20 mouse cellular contexts compared by ENCODE assay signal in the genomic region with DNA sequence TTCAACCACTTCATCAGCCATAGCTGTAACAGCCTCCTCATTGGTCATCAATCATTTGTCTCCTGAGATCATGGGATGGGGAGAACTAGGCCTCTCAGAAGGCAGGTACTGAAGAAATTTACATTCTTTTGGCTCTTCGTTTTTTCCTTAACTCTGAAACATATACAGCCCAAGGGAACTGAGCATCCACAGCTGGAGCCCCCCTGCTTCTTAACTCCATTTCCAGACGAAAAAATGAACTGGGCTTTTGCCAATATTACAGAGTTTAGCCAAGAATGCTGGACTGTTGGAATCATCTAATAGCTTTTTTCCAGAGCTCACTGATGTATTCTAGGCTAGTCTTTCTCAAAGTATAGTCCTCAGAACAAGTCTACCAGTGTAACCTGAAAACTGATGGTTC. TPM values are rescaled to one million over a fixed set of nuclear protein-coding genes. Genes with fewer than 3 reads are reported as not detected.
DNase-seq lines count a peak whose midpoint lies in the region; ATAC-seq and TF ChIP-seq lines count a peak whose summit lies in the region.
"Had no signal": no experiment of that assay in that cellular context is flagged by ENCODE, and none has a peak within 500 bp of the region (broad histone marks: within the 10 kb centered on the region; RNA-seq: fewer than 3 reads in every experiment).

No protein-coding gene starts in this region.

- peak; percentile 46; the same call in 1 of the 2 replicates for ATAC-seq in lung, embryonic 15.5 days (ENCODE audit: borderline replicate concordance, extremely low read depth, low FRiP score, low TSS enrichment)
- ATAC-seq in stomach, embryonic 16.5 days (ENCODE audit: insufficient read depth, low FRiP score) = peak; percentile 60; the same call in 1 of the 2 replicates
- ATAC-seq: forebrain, embryonic 14.5 days had no signal

- no peak overlapping the region for H3K27ac ChIP-seq in lung, embryonic 15.5 days
- peak overlapping the region; percentile 86 for H3K27ac ChIP-seq in embryonic fibroblast, embryonic 13.5 days (ENCODE audit: insufficient read depth, low read length)
- peak overlapping the region; percentile 77 for H3K27ac ChIP-seq in stomach, embryonic 16.5 days (ENCODE audit: low read length)
- H3K27ac ChIP-seq: hindbrain, embryonic 14.5 days; liver, embryonic 13.5 days; macrophage; midbrain, embryonic 12.5 days; neural tube, embryonic 13.5 days had no signal

- H3K36me3 ChIP-seq in lung, embryonic 15.5 days = no peaks in the 10 kb centered on the region
- no peaks in the 10 kb centered on the region for H3K36me3 ChIP-seq in stomach, embryonic 16.5 days (ENCODE audit: control insufficient read depth, insufficient read depth, low read length)
- H3K36me3 ChIP-seq: liver, embryonic 13.5 days; midbrain, embryonic 12.5 days; neural tube, embryonic 13.5 days had no signal

- H3K9ac ChIP-seq in lung, embryonic 15.5 days = no peak overlapping the region
- no peak overlapping the region for H3K9ac ChIP-seq in stomach, embryonic 16.5 days (ENCODE audit: low read length)
- H3K9ac ChIP-seq: hindbrain, embryonic 14.5 days; liver, embryonic 13.5 days; midbrain, embryonic 12.5 days; neural tube, embryonic 13.5 days had no signal

- H3K9me3 ChIP-seq in lung, embryonic 15.5 days = no peaks in the 10 kb centered on the region
- no peaks in the 10 kb centered on the region for H3K9me3 ChIP-seq in stomach, embryonic 16.5 days (replicated peaks; ENCODE audit: control insufficient read depth, low read length)
- H3K9me3 ChIP-seq: liver, embryonic 13.5 days; midbrain, embryonic 12.5 days; neural tube, embryonic 13.5 days had no signal

- no peaks in the 10 kb centered on the region for H3K27me3 ChIP-seq in lung, embryonic 15.5 days
- no peaks in the 10 kb centered on the region; the same call in 1 of the 2 replicates for H3K27me3 ChIP-seq in stomach, embryonic 16.5 days (ENCODE audit: control insufficient read depth, insufficient read depth, low read length)
- H3K27me3 ChIP-seq: liver, embryonic 13.5 days had no signal

- H3K4me2 ChIP-seq in lung, embryonic 15.5 days = no peak overlapping the region
- H3K4me2 ChIP-seq in stomach, embryonic 16.5 days (ENCODE audit: low read depth, low read length) = no peak overlapping the region
- H3K4me2 ChIP-seq: heart, embryonic 11.5 days; hindbrain, embryonic 14.5 days; liver, embryonic 13.5 days; midbrain, embryonic 12.5 days; neural tube, embryonic 13.5 days had no signal

- H3K4me1 ChIP-seq in lung, embryonic 15.5 days = no peaks in the 10 kb centered on the region
- peaks cover 6% of the 10 kb centered on the region; the same call in 1 of the 2 replicates for H3K4me1 ChIP-seq in embryonic fibroblast, embryonic 13.5 days (ENCODE audit: control insufficient read depth, insufficient read depth, low read length)
- no peaks in the 10 kb centered on the region for H3K4me1 ChIP-seq in stomach, embryonic 16.5 days (ENCODE audit: control insufficient read depth, insufficient read depth, low read length)
- H3K4me1 ChIP-seq: liver, embryonic 13.5 days; midbrain, embryonic 12.5 days; neural tube, embryonic 13.5 days had no signal

- TF ChIP-seq CTCF in embryonic fibroblast, embryonic 13.5 days (IDR thresholded peaks at IDR 0.05; ENCODE audit: borderline replicate concordance, insufficient read depth, low read length) = no peak

- no peak overlapping the region for H3K4me3 ChIP-seq in lung, embryonic 15.5 days
- H3K4me3 ChIP-seq in embryonic fibroblast, embryonic 13.5 days (ENCODE audit: insufficient read depth, low read length) = no peak overlapping the region
- H3K4me3 ChIP-seq in stomach, embryonic 16.5 days (replicated peaks; ENCODE audit: low read length) = no peak overlapping the region
- H3K4me3 ChIP-seq: erythroblast, embryonic 14.5 days; liver, embryonic 13.5 days; midbrain, embryonic 12.5 days; neural tube, embryonic 13.5 days had no signal

- peak; percentile 4 for DNase-seq in kidney, adult 9 months
- no peak for DNase-seq in kidney, postnatal 25 days
- no peak for DNase-seq in lung, adult 18-20 months
- DNase-seq in left cerebral cortex, adult 8-10 months (ENCODE audit: low spot score in 2 of 2) = no peak
- DNase-seq: B cell, adult 2 months; cerebellum, adult 11-12 months; gastrocnemius, postnatal 36 days; liver, embryonic 13.5 days; right cerebral cortex, postnatal 14 days; thymus, postnatal 4 days had no signal

- WGBS in lung, embryonic 15.5 days = 23% methylated on average over 2 of the region's 2 CpGs
- WGBS in stomach, embryonic 16.5 days = 30% methylated on average over 2 of the region's 2 CpGs

- TF ChIP-seq POLR2A in embryonic fibroblast, embryonic 13.5 days (IDR thresholded peaks at IDR 0.05; ENCODE audit: low read depth, low read length) = no peak

RNA-seq across cellular contexts. Expression of a gene that starts 57.3 kb away (rescaled TPM):
- 51.3 and 53.5 TPM in 2 replicates for polyA plus RNA-seq in lung, embryonic 15.5 days (2015; fragmentation: Nextera tagmentation; extraction: Ambion mirVana)
- 47.0 and 68.6 TPM in 2 replicates for polyA plus RNA-seq in embryonic fibroblast, embryonic 13.5 days (2011; ENCODE audit: insufficient read length, low read depth, missing spikeins)
- 60.5 and 67.9 TPM in 2 replicates for polyA plus RNA-seq in stomach, embryonic 16.5 days (2015; fragmentation: Nextera tagmentation; extraction: Ambion mirVana)
- total RNA-seq in left cerebral cortex, adult 8-10 months (2022) = 10 to 100 TPM; 26.6 to 30.2 (median 28.3) TPM
